Mouse (Mus musculus): Measurements from ENCODE around the gene Spaca4. TPM values are rescaled to one million over a fixed set of nuclear protein-coding genes. Genes with fewer than 3 reads are reported as not detected.

The Spaca4 gene
- polyA plus RNA-seq, 2 experiments from 2014 or later = not detected

DNA sequence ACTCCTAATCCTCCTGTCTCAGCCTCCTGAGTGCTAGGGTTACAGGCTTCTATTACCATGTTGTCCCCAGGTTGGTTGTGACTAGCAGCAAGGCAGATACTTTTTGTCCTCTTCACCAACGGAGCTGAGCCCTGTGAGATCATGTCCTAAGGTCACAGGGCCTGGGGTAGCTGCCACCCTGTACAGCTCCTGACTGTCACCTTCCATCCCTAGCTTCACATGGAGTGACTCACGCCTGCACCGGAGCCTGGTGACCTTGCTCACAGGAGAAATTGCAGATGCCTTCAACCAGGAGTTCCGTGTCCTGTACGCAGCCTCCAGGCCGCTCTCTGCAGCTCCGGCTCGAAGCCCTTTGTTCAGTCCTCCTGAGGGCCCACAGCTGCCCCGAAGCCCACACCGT is 806 bp upstream of the Spaca4 start:
- ATAC-seq = no peak

- ATAC-seq = no peak
Measured at GRCm38 (mm10) chr7:45725151-45725550, 462 bp downstream of the Spaca4 start.

DNA sequence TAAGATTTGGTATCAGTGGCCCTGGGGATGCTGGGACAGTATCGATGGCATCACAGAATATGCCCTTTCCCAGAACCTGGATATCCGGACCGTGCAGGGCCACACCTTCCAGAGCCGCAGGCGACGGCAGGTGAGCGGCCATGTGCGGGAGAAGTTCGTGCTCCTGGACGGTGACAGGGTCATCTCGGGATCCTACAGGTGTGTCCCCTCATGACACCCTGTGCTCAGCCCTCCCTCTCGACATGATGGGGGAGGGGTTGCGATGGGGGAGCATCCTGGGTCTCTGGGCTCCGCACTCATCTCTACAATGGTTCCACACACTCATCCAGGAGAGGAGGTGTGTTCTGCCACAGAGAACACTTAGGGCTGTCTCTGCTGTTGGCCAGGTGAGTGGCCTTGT is 1.8 kb downstream of the Spaca4 start:
- no peak for ATAC-seq

DNA sequence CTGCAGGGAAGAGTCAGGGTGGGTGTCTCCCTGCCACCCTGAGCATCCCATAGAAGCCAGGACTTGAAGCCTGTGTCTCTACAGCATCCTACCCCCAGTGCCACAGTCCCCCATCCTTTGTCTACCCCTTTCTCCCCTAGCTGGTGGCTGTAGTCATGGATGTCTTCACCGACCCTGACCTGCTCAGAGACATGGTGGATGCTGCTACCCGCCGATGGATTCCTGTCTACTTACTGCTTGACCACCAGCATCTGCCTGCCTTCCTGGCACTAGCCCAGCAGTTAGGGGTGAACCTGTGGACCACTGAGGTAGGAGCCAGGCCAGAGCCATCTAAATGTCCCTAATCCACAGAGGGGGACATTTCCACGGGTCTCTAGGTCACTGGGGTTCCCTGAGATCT is 2.3 kb downstream of the Spaca4 start:
- no peak for ATAC-seq

DNA sequence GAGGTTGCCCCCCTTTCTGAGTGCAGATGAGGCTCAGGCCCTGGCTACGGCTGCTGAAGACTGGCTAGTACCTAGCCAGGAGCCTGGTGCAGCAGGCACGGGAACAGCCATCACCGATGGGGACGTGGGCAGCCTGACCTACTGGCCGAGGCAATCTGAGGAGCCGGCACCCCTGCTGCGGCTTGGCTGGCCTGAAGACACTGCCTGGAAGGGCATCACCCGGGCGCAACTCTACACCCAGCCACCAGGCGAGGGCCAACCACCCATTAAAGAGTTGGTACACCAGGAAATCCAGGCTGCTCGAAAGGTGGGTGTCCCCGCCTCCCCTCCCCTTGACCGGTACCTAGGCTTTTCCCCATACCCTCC is 3.3 kb downstream of the Spaca4 start:
- no peak for ATAC-seq

- ATAC-seq = no peak
Measured at GRCm38 (mm10) chr7:45721642-45722347, 3.8 kb downstream of the Spaca4 start.

DNA sequence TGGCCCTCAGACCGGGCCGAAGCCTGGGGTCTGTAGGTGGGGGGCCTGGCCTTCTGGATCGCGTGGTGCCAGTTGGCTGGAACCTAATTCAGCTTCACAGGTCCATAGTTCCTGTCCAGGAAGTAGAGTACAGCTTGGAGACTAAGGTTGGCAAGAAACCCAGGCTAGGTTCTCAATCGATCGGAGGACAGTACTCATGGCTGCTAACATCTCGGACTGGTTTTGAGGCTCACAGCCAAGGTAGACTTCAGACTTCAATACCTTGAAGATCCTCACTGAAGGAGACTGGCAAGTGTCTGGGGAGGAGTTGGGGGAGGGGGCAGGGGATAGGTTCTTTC is 4.4 kb downstream of the Spaca4 start:
- ATAC-seq = no peak

DNA sequence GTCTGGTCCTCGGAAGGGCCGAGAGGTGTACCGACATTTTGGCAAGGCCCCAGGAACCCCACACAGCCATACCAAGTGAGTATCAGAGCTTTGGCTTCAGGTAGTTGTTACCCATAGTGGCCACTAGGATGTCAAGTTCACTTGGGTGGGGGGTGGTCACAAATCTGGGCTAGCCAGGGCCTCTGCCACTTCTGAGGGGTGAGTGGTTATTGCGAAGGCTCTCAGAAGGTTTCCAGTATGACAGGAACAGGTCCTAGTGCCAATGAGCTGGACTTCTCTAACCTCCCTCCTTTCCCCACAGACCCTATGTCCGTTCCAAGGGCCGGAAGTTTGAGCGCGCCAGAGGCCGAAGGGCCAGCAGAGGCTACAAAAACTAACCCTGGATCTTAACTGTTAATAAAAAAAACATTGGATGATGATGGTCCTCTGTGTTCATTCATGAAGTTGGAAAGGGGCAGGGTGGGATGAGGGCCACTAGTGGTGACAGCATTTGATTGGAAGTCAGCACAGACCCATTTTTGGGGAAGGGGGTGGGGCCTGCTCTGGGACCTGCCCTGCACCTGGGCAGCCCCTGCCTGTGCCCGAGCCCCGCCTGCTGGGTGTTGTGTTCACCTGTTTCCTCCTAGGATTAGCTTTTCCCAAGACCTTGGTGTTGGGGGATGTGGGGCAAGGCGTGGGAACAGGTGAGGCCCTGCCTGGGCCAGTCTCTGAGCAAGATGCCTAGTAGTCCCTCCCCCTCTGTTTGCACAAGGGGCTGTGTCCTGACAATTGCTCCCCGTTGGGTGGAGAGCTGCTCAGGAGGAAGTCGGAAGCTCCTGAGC is 5.0 kb downstream of the Spaca4 start, which contains the start of gene Fam83e:
Gene Fam83e, plus strand, starts transcription at position 800 of the 821 bp plus-strand sequence.
- ATAC-seq = no peak

GRCm38 (mm10) chr7:45719738-45720412 is 5.7 kb downstream of the Spaca4 start:
- ATAC-seq = no peak

DNA sequence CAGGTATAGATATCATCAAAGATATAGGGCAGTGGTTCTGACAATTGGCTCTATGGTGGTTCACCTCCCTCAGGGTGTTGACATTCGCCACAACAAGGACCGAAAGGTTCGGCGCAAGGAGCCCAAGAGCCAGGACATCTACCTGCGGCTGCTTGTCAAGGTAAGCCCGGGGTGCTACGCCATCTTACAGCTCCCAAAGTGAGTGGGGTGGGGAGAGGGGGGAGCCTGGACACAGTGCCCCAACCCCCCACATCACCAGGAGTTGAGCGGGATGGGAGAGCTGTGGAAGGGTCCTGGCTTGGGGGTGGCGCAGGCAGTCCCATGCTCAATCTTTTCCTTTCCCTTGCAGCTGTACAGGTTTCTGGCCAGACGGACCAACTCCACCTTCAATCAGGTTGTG is 6.4 kb downstream of the Spaca4 start:
- ATAC-seq = no peak

DNA sequence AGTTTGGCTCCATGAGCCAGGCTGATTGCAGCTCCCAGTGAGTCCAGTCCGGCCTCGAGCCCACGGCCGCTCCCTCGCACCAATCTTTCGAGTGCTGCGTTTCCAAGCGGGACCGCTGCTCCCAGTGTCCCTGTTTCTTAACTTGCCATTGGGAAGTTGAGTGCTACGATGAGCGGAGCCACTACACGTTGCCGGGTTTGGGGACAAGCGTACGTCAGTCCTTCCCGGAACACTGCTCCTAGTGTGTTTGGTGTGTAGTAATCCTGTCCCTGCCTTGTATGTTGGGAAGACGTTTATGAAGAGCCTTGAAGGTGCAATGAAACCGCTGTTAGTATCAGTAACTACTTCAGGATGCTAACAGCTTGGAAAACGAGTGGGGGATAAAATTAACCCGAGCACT is 7.3 kb downstream of the Spaca4 start:
- no peak for ATAC-seq

- ATAC-seq = peak; percentile 68
Measured at GRCm38 (mm10) chr7:45717918-45718297, 7.7 kb downstream of the Spaca4 start, which contains the start of gene Sphk2. Sphk2 (minus strand) TSS chr7:45718002.

GRCm38 (mm10) chr7:45716952-45717917 is 8.4 kb downstream of the Spaca4 start:
- no peak for ATAC-seq

DNA sequence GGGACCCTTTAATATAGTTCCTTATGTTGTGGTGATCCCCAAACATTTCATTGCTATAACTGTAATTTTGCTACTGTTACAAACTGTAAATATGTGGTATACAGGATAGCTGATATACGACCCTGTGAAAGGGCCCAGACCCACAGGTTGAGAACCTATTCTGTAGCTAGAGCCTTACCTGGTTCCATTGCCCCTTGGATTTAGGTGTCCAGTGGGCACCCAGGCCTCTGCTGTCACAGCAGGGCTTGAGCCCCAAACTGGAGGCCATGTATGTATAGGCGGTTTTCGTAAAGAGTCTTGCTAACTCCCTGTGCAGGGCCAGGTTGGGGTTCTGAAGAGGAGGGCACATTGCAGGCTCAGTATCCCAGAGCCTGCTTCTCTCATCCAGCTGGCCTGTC is 9.2 kb downstream of the Spaca4 start:
- no peak for ATAC-seq

- no peak for ATAC-seq
Measured at GRCm38 (mm10) chr7:45715741-45716459, 9.7 kb downstream of the Spaca4 start.

DNA sequence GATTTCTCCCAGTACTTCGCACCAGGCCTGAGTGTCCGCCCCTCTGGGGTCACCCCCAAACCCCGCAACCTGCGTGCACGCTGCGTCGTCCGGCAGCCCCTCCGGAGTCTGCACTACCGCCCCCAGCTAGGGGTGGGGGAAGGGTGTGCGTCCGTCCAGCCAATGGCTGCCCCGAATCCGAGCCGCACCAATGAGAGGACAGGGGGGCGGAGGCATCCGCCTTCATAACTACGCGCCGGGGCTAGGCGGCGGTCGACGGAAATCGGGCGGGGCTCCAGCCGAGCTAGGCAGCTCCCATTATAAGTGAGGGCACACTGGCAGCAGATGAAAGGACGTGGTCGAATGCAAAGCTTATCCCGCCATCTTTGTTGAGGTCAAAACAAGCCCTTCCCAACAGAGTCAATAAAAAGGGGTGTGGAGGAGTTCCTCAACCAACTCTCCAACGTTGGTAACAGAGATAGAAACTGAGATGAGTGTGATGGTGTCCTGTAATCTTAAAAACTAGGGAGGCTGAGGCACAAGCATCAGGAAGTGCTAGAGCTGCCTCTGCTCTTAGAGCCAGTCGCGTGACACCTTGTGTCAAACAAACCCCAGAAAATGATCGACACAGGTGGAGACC is 10.4 kb downstream of the Spaca4 start, which contains the start of gene Rpl18:
Gene Rpl18, plus strand, starts transcription at position 368 of the 619 bp plus-strand sequence.
- ATAC-seq = peak; percentile 89

GRCm38 (mm10) chr7:45714630-45715089 is 11.0 kb downstream of the Spaca4 start:
- ATAC-seq = peak; percentile 3

DNA sequence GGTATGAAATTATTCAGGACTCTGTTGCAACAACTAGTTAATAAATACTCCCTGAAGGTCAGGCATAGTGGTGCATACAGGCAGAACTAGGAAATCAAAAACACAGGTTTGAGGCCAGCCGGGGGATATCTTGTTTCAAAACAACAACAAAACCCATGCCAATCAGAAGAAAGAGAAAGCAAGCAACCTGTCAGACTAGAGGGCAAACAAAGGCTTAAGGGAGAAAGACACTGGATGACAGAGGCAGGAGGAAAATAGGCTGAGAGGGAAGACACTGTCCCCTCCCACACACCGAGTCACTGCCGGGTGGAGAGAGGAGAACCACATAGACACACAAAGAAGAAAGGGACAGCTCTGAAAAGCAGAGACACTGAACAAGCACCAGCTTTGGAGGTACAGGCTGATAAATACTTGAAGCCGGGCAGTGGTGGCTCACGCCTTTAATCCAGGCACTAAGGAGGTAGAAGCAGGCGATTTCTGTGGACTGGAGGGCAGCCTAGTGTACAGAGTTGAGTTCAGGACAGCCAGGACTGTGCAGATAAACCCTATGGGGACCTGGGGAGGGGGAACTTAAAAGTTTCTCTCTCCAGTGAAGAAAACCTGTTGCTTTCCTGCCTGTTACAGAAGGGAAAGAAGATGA is 11.6 kb downstream of the Spaca4 start:
- no peak for ATAC-seq

GRCm38 (mm10) chr7:45713396-45713795 is 12.2 kb downstream of the Spaca4 start:
- no peak for ATAC-seq

- no peak for ATAC-seq
Measured at GRCm38 (mm10) chr7:45712022-45712757, 13.4 kb downstream of the Spaca4 start.

Measured in activated CD4-positive, CD25-positive, alpha-beta regulatory T cell, adult 4 months (primary cell).